Mouse (Mus musculus): ENCODE data around the gene Cdc40.

DNA sequence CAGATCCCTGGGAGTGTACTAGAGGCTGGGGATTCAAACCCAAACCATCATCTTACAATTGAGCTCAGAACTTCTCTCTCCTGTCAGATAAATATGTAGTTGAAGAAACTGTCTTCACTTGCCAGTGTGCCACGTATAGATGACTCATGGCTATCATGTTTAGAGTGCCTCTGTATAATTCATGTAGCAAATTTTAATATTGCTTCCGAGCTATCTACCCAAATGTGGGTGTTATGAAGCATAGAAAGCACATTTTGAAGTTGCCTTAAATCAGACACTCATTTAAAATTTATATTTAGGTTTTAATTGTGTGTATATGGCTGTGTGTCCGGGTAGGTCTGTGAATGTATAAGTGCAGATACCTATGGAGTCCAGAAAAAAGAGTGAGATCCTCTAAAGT is 91.0 kb downstream of the Cdc40 start:
- TF ChIP-seq CTCF (IDR thresholded peaks at IDR 0.05; ENCODE audit: borderline replicate concordance, insufficient read depth, low read depth, low read length) (no peak), POLR2A (IDR thresholded peaks at IDR 0.05; ENCODE audit: borderline replicate concordance, insufficient read depth, low read length) (no peak)

Measured in cerebellum, adult 2 months (tissue).